Mouse (Mus musculus) mouse embryonic stem cell (cell line): ENCODE measurements around the gene Fbln1.

Source experiments
- in situ Hi-C, 2 experiments: fragments of 300-500 bp; cut with MboI; formaldehyde crosslinking; loops; 1 replicate in 1 of 2; 3 replicates in 1 of 2; pipeline ENCODE4 v1.14.3; 2019 to 2020; ENCODE audit warnings: low sequenced_read_pairs in 2 of 2, low pct_unique_long_range_greater_than_20kb in 1 of 2, mixed read lengths in 1 of 2; ENCODE audit not compliant: unreplicated experiment in 1 of 2

Fbln1 gene

GRCm38 (mm10) chr15:85205792-85206702 is at the start of gene Fbln1:
Gene Fbln1 (plus strand): TSS chr15:85205949.
- in situ Hi-C loops: no loop called here

GRCm38 (mm10) chr15:85156198-85156597 is 49.6 kb upstream of the Fbln1 start:
- in situ Hi-C loops: no loop called here

DNA sequence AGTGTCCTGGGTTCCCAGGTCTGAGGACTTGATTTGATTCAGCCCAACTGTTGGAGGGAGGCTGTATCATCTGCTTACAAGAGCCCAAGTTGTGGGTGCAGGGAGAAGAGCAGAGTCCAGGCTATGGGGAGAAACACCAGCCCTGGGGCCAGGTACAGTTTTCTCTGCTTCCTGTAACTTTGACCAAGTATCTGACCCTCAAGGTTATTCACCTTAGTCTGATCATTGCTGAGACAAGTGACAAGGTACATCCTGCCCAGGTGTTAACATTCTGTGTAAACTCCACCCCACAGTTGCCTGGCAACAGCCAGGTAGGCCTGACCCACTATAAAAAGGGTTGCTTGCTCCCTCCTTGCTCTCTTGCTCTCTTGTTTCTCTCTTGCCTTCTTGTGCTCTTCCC is 44.3 kb upstream of the Fbln1 start:
- in situ Hi-C loops: no loop called here

GRCm38 (mm10) chr15:85162693-85163663 is 42.8 kb upstream of the Fbln1 start:
- in situ Hi-C loops: no loop called here

- in situ Hi-C loops: no loop called here
Measured at GRCm38 (mm10) chr15:85166433-85166933, 39.3 kb upstream of the Fbln1 start.

DNA sequence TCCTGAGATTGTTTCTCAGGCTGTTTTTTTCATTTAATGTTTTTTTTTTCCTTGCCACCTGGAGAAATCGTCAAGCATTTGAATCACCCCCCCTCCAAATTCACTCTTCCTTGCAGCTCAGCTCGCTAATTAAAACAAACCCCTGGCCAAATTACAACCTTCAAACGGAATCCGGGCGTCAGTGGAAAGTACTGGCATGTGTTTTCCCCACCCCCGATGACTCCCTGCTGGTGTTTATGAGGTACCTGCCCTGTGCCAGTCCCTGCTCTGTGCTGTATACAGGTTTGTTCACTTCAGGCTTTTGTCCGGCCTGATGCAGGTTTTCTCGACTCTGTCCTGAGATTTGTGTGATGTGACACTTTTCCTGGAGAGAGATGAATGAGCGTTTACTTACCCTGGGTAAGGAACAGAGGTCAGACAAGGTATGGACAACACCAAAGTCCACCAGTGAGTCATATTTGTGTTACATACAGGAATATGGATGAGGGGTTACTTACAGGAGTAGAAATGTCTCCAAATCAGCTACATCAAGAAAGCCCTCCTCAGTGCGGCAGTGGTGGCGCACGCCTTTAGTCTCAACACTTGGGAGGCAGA is 38.6 kb upstream of the Fbln1 start:
- in situ Hi-C loops: no loop called here

GRCm38 (mm10) chr15:85172054-85172453 is 33.7 kb upstream of the Fbln1 start:
- in situ Hi-C loops: no loop called here

- in situ Hi-C loops: no loop called here
Measured at GRCm38 (mm10) chr15:85173425-85173824, 32.3 kb upstream of the Fbln1 start.

GRCm38 (mm10) chr15:85174060-85174459 is 31.7 kb upstream of the Fbln1 start:
- in situ Hi-C loops: no loop called here

GRCm38 (mm10) chr15:85177576-85177975 is 28.2 kb upstream of the Fbln1 start:
- in situ Hi-C loops: no loop called here

GRCm38 (mm10) chr15:85178172-85178571 is 27.6 kb upstream of the Fbln1 start:
- in situ Hi-C loops: no loop called here

- in situ Hi-C loops: no loop called here
Measured at GRCm38 (mm10) chr15:85179528-85180180, 26.1 kb upstream of the Fbln1 start.

GRCm38 (mm10) chr15:85180368-85180767 is 25.4 kb upstream of the Fbln1 start:
- in situ Hi-C loops: no loop called here

DNA sequence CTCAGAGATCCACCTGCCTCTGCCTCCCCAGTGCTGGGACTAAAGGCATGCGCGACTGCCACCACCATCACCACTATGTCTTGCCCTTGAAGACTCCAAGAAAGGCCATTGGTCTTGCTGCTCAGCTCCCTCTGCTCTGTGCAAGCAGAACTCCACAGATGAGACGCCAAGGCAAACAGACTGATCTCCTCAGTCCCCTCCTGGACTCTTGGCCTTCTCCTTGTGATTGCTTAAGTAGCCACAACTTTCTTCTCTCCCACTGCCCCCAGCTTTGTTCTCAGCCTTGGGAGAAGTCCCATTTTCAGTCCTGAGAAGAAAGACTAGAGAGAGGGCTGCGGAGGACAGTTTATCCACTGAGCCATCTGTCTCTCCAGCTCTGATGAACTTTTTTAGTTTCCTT is 23.7 kb upstream of the Fbln1 start:
- in situ Hi-C loops: no loop called here

DNA sequence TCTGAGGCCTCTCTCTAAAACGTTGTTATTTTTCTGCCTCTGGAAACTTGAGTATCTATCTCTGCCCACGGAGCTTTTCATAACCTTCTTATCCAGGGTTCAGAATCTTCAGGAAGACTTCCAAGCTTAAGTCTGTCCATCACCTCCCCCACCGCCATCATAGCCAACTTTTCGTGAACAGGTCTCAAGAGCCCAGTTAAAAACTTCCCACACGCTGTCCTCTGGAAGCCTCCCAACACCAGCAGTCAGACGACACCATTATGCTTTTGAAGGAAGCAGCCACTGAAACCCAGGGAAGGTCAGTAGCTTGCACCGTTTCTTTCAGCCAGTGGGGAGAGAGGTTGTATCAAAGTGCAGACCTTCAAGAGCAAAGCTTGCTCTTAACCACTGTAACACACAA is 18.8 kb upstream of the Fbln1 start:
- in situ Hi-C loops: no loop called here

GRCm38 (mm10) chr15:85188167-85188778 is 17.5 kb upstream of the Fbln1 start:
- in situ Hi-C loops: no loop called here

DNA sequence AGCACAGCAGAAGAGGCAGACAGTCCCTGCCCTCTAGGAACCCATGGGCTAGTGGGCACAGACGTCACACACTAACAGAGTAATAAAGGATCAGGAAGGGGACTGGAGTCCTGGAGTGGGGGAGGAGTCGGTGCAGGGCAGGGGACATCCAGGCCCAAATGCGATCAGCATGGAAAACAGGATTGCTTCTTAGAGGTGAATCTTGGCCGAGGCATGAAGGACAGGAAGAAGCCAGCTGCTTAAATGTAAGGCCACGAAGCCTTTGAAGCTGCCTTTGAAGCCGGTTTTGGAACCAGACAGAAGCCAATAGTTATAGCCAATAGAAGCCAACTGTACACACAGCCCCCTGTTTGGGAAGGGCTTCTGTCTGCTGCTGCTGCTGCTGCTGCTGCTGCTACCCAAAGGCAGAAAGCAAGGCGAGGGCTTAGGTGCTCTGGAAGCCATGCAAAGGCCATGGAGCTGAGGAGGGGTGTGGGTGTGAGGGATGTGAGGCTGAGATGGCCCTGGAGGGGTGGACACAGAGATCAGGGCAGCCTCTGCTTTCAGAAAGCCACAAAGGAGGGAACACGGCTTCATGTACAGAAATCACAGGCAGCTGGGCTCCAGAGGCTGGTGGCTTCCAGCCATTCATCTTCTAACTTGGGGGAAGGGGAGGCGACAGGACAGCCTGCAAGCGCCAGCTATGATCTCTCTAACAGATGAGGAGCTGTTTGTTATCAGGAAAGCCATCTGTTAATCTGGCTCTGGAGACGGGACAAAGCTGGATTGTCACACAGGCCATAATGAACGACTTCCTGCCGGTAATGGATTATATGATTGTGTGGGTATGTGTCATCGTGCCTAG is 5.1 kb upstream of the Fbln1 start:
- in situ Hi-C loops: no loop called here
